ENCODE assay signal across 16 mouse cellular contexts in the genomic region with DNA sequence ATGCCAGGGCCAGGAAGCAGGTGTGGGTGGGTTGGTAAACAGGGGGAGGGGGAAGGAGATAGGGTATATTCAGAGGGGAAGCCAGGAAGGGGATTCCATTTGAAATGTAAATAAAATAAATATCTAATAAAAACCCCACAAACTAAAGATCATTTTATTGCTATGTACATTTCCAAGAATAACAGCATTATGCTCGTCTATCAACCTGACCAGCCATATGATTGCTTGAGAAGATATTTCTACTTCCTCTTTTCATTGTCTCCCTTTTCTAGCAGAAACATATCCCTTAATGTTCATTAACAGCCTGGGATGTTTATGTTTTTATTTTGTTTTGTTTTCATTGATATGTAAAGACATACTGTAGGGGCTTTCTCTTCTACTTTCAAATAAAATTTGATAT.
"Had no signal": no experiment of that assay in that cellular context is flagged by ENCODE, and none has a peak within 500 bp of the region (broad histone marks: within the 10 kb centered on the region; RNA-seq: fewer than 3 reads in every experiment).

No protein-coding gene starts in this region.

- H3K4me3 ChIP-seq: neural tube, embryonic 13.5 days; neural tube, embryonic 15.5 days; stomach, embryonic 15.5 days had no signal

- H3K9me3 ChIP-seq: neural tube, embryonic 13.5 days; neural tube, embryonic 15.5 days; stomach, embryonic 15.5 days had no signal

- H3K4me2 ChIP-seq: neural tube, embryonic 13.5 days; neural tube, embryonic 15.5 days; stomach, embryonic 15.5 days had no signal

- H3K27ac ChIP-seq: neural tube, embryonic 13.5 days; neural tube, embryonic 15.5 days; stomach, embryonic 15.5 days; stomach, postnatal 0 days had no signal

- H3K9ac ChIP-seq: neural tube, embryonic 13.5 days; neural tube, embryonic 15.5 days; stomach, embryonic 15.5 days had no signal

- H3K27me3 ChIP-seq: neural tube, embryonic 13.5 days; neural tube, embryonic 15.5 days; stomach, embryonic 15.5 days had no signal

- DNase-seq: retina, postnatal 1 day; right cerebral cortex, adult 18-20 months; right cerebral cortex, postnatal 14 days; right cerebral cortex, postnatal 25 days; right cerebral cortex, postnatal 4 days; spleen, adult 18-20 months; thymus, adult 18-20 months; thymus, adult 2 months; thymus, postnatal 14 days; thymus, postnatal 25 days; thymus, postnatal 36 days; thymus, postnatal 4 days had no signal

- H3K36me3 ChIP-seq: neural tube, embryonic 13.5 days; neural tube, embryonic 15.5 days; stomach, embryonic 15.5 days had no signal

- H3K4me1 ChIP-seq: neural tube, embryonic 13.5 days; neural tube, embryonic 15.5 days; stomach, embryonic 15.5 days had no signal
